Mouse (Mus musculus) cortical plate, adult 2 months (tissue): Measurements from ENCODE around the gene Rab17. TPM values are rescaled to one million over a fixed set of nuclear protein-coding genes. Genes with fewer than 3 reads are reported as not detected.

ENCODE experiments used
- H3K27ac ChIP-seq: fragments of 200-500 bp; 2 replicates; pipeline ENCODE4 v1.5.1; 2012; ENCODE audit warnings: low read length, control low read depth, inconsistent platforms; ENCODE audit not compliant: insufficient read depth
- H3K4me1 ChIP-seq: fragments of 200-500 bp; 2 replicates; pipeline ENCODE4 v1.6.1; 2011; ENCODE audit warnings: low read length; ENCODE audit not compliant: control insufficient read depth, insufficient read depth
- H3K4me3 ChIP-seq: fragments of 200-500 bp; 2 replicates; pipeline ENCODE4 v1.5.1; 2011; ENCODE audit warnings: mild to moderate bottlenecking, low read length, control low read depth; ENCODE audit not compliant: insufficient read depth
- CTCF ChIP-seq: fragments of 200-500 bp; IDR thresholded peaks from 2 replicates; pipeline ENCODE4 v1.5.1; 2011; ENCODE audit warnings: mild to moderate bottlenecking, control low read depth, low read length; ENCODE audit not compliant: insufficient read depth; ENCODE audit errors: extremely low read depth
- POLR2A ChIP-seq: fragments of 200-500 bp; IDR thresholded peaks from 2 replicates; pipeline ENCODE4 v1.6.1; 2011; ENCODE audit warnings: mild to moderate bottlenecking, low read length, control low read depth; ENCODE audit not compliant: insufficient read depth; ENCODE audit errors: extremely low read depth
- polyA plus RNA-seq: library from polyadenylated mRNA; depleted of rRNA; stranded (reverse); fragments of >200 nt; gene quantifications from 2 replicates; pipeline ENCODE4 v1.2.3, GENCODE M21; 2012

Rab17 gene
- polyA plus RNA-seq, 1 experiment, result 0.06 TPM

DNA sequence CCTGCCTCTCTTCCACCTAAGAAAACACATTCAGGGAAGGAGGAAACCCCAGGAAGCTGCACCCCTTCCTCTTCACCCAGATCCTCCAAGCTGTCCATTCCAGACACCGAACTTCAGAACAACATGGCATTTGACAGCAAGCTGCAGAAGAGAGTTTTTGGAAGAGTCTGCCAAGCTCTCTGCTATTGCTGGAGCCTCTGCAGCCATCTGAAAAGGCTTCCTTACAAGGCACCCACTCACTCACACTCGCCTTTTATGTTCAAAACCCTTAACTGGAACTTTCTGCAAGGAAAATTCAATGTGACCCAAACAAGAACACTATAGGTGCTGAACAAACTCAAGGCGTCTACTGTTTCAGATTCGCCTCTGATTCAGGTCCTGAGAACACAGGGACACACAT, 812 bp downstream of the Rab17 start:
- peaks cover 5% of the 10 kb centered on the region for H3K4me1 ChIP-seq
- TF ChIP-seq CTCF (no peak), POLR2A (no peak)
- H3K4me3 ChIP-seq, result no peak overlapping the region
- H3K27ac ChIP-seq, result no peak overlapping the region

- H3K27ac ChIP-seq, result no peak overlapping the region
- H3K4me1 ChIP-seq, result peaks cover 7% of the 10 kb centered on the region
- TF ChIP-seq POLR2A (no peak), CTCF (no peak)
- H3K4me3 ChIP-seq, result no peak overlapping the region
These were observed 1.9 kb downstream of the Rab17 start for GRCm38 (mm10) chr1:90967583-90967982.

GRCm38 (mm10) chr1:90962994-90963393, 6.5 kb downstream of the Rab17 start:
- no peak overlapping the region for H3K4me3 ChIP-seq
- H3K4me1 ChIP-seq, result peaks cover 2% of the 10 kb centered on the region; the same call in 1 of the 2 replicates
- no peak for TF ChIP-seq POLR2A
- no peak for TF ChIP-seq CTCF
- no peak overlapping the region for H3K27ac ChIP-seq

DNA sequence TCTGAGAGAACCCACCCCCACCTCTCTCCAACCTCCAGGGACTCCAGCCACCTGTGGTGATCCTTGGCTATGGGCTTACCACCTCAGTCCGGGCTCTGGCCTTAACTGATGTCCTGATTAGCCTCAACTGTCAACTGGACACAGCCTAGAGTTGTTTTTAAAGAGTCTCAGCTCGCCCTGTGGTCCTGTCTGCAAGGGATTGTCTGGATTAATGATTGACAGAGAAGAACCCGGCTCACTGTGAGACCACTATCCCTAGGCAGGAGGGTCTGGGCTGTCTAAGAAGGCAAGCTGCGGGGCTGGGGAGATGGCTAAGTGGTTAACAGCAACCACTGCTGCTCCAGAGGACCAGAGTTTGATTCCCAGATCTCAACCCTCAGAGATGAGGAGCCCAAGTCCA, 6.9 kb downstream of the Rab17 start:
- H3K4me1 ChIP-seq, result peaks cover 2% of the 10 kb centered on the region; the same call in 1 of the 2 replicates
- no peak overlapping the region for H3K4me3 ChIP-seq
- TF ChIP-seq POLR2A (no peak), CTCF (no peak)
- H3K27ac ChIP-seq, result no peak overlapping the region

GRCm38 (mm10) chr1:90956245-90957096, 13.0 kb downstream of the Rab17 start:
- H3K4me1 ChIP-seq, result no peaks in the 10 kb centered on the region
- no peak overlapping the region for H3K4me3 ChIP-seq
- H3K27ac ChIP-seq, result no peak overlapping the region
- TF ChIP-seq POLR2A (no peak), CTCF (peak; percentile 82)

GRCm38 (mm10) chr1:90953688-90954087, 15.8 kb downstream of the Rab17 start:
- H3K4me1 ChIP-seq, result no peaks in the 10 kb centered on the region
- no peak overlapping the region for H3K27ac ChIP-seq
- H3K4me3 ChIP-seq, result no peak overlapping the region
- TF ChIP-seq CTCF (no peak), POLR2A (no peak)

- Histone ChIP-seq H3K27ac (no peak within 1 kb of the TSS), H3K4me3 (no peak within 1 kb of the TSS), H3K4me1 (no peaks in the 10 kb centered on the region)
- TF ChIP-seq CTCF (no peak), POLR2A (no peak)
These were observed 16.7 kb downstream of the Rab17 start, which contains the start of gene Prlh for GRCm38 (mm10) chr1:90952808-90953207. Gene Prlh (plus strand): TSS chr1:90953108.

DNA sequence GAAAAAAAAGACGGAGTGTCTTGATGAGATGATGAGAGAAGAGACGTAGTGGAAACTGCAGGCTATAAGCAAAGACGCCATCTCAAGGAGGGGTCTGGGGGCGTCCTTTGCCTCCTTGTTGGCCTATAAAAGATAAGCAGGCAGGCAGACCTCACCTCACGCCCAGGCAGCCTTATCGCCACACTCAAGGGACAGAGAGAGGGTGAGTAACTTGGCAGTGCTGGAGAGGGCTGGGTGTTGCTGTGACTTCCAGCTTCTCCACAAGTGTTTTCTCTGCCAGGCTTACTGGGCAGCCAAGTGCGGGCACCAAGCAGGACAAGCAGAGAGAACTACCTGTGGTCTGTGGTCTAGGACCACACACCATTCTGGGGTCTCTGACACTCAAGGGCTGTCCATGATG, 17.8 kb downstream of the Rab17 start:
- Histone ChIP-seq H3K4me3 (no peak overlapping the region), H3K27ac (no peak overlapping the region), H3K4me1 (no peaks in the 10 kb centered on the region)
- no peak for TF ChIP-seq POLR2A
- no peak for TF ChIP-seq CTCF

GRCm38 (mm10) chr1:90949309-90949708, 20.2 kb downstream of the Rab17 start:
- H3K4me3 ChIP-seq, result no peak overlapping the region
- TF ChIP-seq POLR2A (no peak), CTCF (no peak)

DNA sequence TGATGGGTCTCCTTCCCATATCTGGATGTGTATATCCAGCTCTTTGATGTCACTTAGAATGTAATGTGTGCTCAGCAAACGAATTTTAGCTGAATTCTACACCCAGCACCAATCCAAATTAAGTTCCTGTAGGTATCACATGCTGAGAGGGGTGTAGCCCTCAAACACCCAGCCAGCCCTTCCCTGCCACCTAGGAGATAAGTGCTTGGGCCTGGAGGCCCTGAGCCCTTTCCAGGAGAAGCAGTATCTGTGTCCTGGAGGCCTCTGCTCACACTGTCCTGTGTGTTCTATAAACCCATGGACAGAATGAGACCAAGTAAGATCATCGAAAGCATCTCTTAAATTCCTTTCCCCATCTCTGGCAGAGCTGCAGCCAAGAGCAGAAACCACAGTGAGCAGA, 22.2 kb downstream of the Rab17 start:
- Histone ChIP-seq H3K4me3 (no peak overlapping the region), H3K4me1 (no peaks in the 10 kb centered on the region), H3K27ac (no peak overlapping the region)
- TF ChIP-seq CTCF, result no peak
- no peak for TF ChIP-seq POLR2A

More at GRCm38 (mm10) chr1:90949309-90949708, 20.2 kb downstream of the Rab17 start:
- H3K4me1 ChIP-seq, result no peaks in the 10 kb centered on the region
- H3K27ac ChIP-seq, result no peak overlapping the region
